Mouse (Mus musculus) liver, embryonic 14.5 days (tissue): ENCODE results near the gene Camk2n1.

Experiments used
- CTCF ChIP-seq: IDR thresholded peaks from 2 replicates; pipeline ENCODE4 v1.5.1; 2016; ENCODE audit warnings: antibody characterized with exemption, low read depth, control low read depth
- EP300 ChIP-seq: IDR thresholded peaks from 2 replicates; pipeline ENCODE4 v1.6.1; 2016; ENCODE audit warnings: antibody characterized with exemption, low read depth

- no peak for TF ChIP-seq CTCF
- TF ChIP-seq EP300: no peak
These were observed 40.8 kb downstream of the Camk2n1 start for GRCm38 (mm10) chr4:138494905-138495304.
